Mouse (Mus musculus) heart, embryonic 15.5 days (tissue): ENCODE measurements at regions not wholly inside any gene's neighbourhood (a gene's known extent, or its start where the extent isn't known, plus 50 kb on each side); places are given as distances from the start of the nearest gene placed in this dataset.
A peak's percentile ranks its signal among the peaks of the same experiment; 100 is the strongest.
"Not testable (repeated sequence)": the region's sequence is repeated elsewhere in the genome, so short reads cannot be mapped to it uniquely, and the experiment has no call there.

ENCODE experiments used
- ATAC-seq: fragments of 200-750 bp; cut with Nextera tagmentation; replicated peaks from 2 replicates; pipeline ENCODE4 v1.8.0; 2017; ENCODE audit warnings: low read depth, moderate TSS enrichment; ENCODE audit not compliant: insufficient number of reproducible peaks, insufficient read depth, low FRiP score
- H3K27ac ChIP-seq: fragments of 300-500 bp; sonication (generic); 2 replicates; pipeline ENCODE4 v1.5.1; 2015; ENCODE audit warnings: mild to moderate bottlenecking, inconsistent platforms
- H3K27me3 ChIP-seq: fragments of 300-500 bp; sonication (generic); 2 replicates; pipeline ENCODE4 v1.6.1; 2015; ENCODE audit warnings: inconsistent platforms
- H3K36me3 ChIP-seq: fragments of 300-500 bp; sonication (generic); 2 replicates; pipeline ENCODE4 v1.6.1; 2015; ENCODE audit warnings: mild to moderate bottlenecking, inconsistent platforms
- H3K4me1 ChIP-seq: fragments of 300-500 bp; sonication (generic); replicated peaks from 2 replicates; pipeline ENCODE4 v1.6.1; 2015; ENCODE audit warnings: inconsistent platforms
- H3K4me2 ChIP-seq: fragments of 300-500 bp; sonication (generic); 2 replicates; pipeline ENCODE4 v1.6.1; 2015; ENCODE audit warnings: inconsistent platforms, mild to moderate bottlenecking, moderate library complexity
- H3K4me3 ChIP-seq: fragments of 300-500 bp; sonication (generic); 2 replicates; pipeline ENCODE4 v1.5.1; 2015; ENCODE audit warnings: mild to moderate bottlenecking, inconsistent platforms
- H3K9ac ChIP-seq: fragments of 300-500 bp; sonication (generic); 2 replicates; pipeline ENCODE4 v1.6.1; 2015; ENCODE audit warnings: mild to moderate bottlenecking, inconsistent platforms
- H3K9me3 ChIP-seq: fragments of 300-500 bp; sonication (generic); replicated peaks from 2 replicates; pipeline ENCODE4 v1.6.1; 2016; ENCODE audit warnings: inconsistent platforms
- WGBS: fragments of 180-500 bp; shearing (Covaris S2); methylation state at CpG from one replicate; pipeline ENCODE4 v1.1.7; 2015; ENCODE audit warnings: mixed read lengths; 5-methylcytosine and 5-hydroxymethylcytosine counted together

- H3K4me1 ChIP-seq, H3K27me3 ChIP-seq, H3K36me3 ChIP-seq, ATAC-seq, H3K9ac ChIP-seq, H3K27ac ChIP-seq, H3K9me3 ChIP-seq: not testable (repeated sequence)
- H3K4me2 ChIP-seq: peak overlapping the region; percentile 37; the same call in 1 of the 2 replicates
- peak overlapping the region; percentile 30 for H3K4me3 ChIP-seq
- 62% methylated on average over 14 of the region's 14 CpGs for WGBS
Measured at GRCm38 (mm10) chrX:50572191-50573095, 144.1 kb upstream of the Olfr1324 start.

- no peak for ATAC-seq
- no peak overlapping the region for H3K9ac ChIP-seq
- no peaks in the 10 kb centered on the region for H3K9me3 ChIP-seq
- no peak overlapping the region for H3K4me2 ChIP-seq
- no peaks in the 10 kb centered on the region for H3K4me1 ChIP-seq
- 59% methylated on average over 6 of the region's 6 CpGs for WGBS
- H3K27me3 ChIP-seq: no peaks in the 10 kb centered on the region
- H3K36me3 ChIP-seq: peaks cover 5% of the 10 kb centered on the region; the same call in 1 of the 2 replicates
- H3K4me3 ChIP-seq: no peak overlapping the region
- no peak overlapping the region for H3K27ac ChIP-seq
Measured at GRCm38 (mm10) chrX:50569087-50569486, 140.8 kb upstream of the Olfr1324 start.

DNA sequence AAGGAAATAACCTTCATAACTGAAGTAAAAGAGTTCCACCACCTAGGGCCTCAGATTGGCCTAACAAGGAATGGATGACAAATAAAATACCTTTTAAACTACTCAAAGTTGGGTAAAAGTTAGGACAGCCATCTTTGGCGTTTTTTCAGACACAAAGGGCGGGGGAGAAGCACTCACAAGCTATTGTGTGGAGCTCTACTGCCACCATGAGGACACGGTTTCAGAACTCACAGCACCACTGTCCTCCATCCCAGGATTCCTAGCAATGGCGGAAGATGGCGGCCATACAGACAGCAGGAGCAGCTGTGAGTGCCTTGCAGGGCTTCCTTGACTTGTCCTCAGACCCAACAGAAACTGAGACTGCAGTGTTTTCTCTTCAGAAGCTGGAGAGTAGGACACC lies 138.0 kb upstream of the Olfr1324 start:
- peak overlapping the region; percentile 45; the same call in 1 of the 2 replicates for H3K4me2 ChIP-seq
- H3K4me3 ChIP-seq: peak overlapping the region; percentile 17; the same call in 1 of the 2 replicates
- H3K27ac ChIP-seq: no peak overlapping the region
- H3K36me3 ChIP-seq: peaks cover 5% of the 10 kb centered on the region; the same call in 1 of the 2 replicates
- ATAC-seq: no peak
- no peak overlapping the region for H3K9ac ChIP-seq
- WGBS: 61% methylated on average over 5 of the region's 5 CpGs
- no peaks in the 10 kb centered on the region for H3K27me3 ChIP-seq
- H3K9me3 ChIP-seq: no peaks in the 10 kb centered on the region
- H3K4me1 ChIP-seq: no peaks in the 10 kb centered on the region

GRCm38 (mm10) chrX:50565031-50565430 lies 136.7 kb upstream of the Olfr1324 start:
- not testable (repeated sequence) for H3K36me3 ChIP-seq, ATAC-seq, H3K4me3 ChIP-seq, H3K27ac ChIP-seq, H3K4me2 ChIP-seq, H3K9ac ChIP-seq, H3K9me3 ChIP-seq, H3K4me1 ChIP-seq, H3K27me3 ChIP-seq
- WGBS: 89% methylated on average over 5 of the region's 5 CpGs

- Histone ChIP-seq H3K9ac (no peak overlapping the region), H3K36me3 (0 out of 2 replicates have a peak, but pooled peaks cover 5% of the 10 kb centered on the region), H3K27me3 (no peaks in the 10 kb centered on the region), H3K4me2 (no peak overlapping the region), H3K4me3 (no peak overlapping the region), H3K27ac (no peak overlapping the region), H3K4me1 (no peaks in the 10 kb centered on the region), H3K9me3 (no peaks in the 10 kb centered on the region)
- ATAC-seq: no peak
- 54% methylated on average over 2 of the region's 2 CpGs for WGBS
Measured at GRCm38 (mm10) chrX:50560915-50561314, 132.6 kb upstream of the Olfr1324 start.

DNA sequence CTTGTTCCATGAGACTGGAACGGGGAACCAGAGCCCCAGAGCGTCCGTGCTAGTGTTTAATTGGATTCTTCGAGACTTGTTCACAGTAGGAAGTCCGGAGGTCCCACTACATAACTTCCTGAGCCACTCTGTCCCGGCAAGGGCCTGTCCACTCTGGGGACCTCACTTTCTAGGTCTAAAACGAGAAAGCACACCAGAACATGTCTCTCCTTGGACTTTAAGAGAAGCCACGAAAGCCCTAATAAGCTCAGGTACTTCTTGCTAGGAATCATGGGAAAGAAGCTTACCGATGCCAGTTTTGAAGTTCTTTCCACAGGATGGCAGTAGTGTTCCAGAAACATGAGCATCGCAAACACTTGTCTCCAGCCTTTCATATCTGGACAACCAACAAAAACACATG lies 122.0 kb upstream of the Olfr1324 start:
- Histone ChIP-seq H3K4me3 (peak overlapping the region; percentile 47), H3K36me3 (no peaks in the 10 kb centered on the region), H3K9me3 (no peaks in the 10 kb centered on the region), H3K27ac (no peak overlapping the region), H3K9ac (no peak overlapping the region), H3K27me3 (no peaks in the 10 kb centered on the region), H3K4me1 (no peaks in the 10 kb centered on the region), H3K4me2 (peak overlapping the region; percentile 52)
- WGBS: 52% methylated on average over 10 of the region's 10 CpGs
- ATAC-seq: no peak

GRCm38 (mm10) chrX:50549713-50550112 lies 121.4 kb upstream of the Olfr1324 start:
- no peak for ATAC-seq
- H3K4me1 ChIP-seq: no peaks in the 10 kb centered on the region
- H3K9me3 ChIP-seq: no peaks in the 10 kb centered on the region
- H3K27me3 ChIP-seq: no peaks in the 10 kb centered on the region
- H3K4me3 ChIP-seq: peak overlapping the region; percentile 47
- peak overlapping the region; percentile 52 for H3K4me2 ChIP-seq
- WGBS: 39% methylated on average over 3 of the region's 3 CpGs
- H3K27ac ChIP-seq: no peak overlapping the region
- H3K36me3 ChIP-seq: no peaks in the 10 kb centered on the region
- H3K9ac ChIP-seq: no peak overlapping the region

DNA sequence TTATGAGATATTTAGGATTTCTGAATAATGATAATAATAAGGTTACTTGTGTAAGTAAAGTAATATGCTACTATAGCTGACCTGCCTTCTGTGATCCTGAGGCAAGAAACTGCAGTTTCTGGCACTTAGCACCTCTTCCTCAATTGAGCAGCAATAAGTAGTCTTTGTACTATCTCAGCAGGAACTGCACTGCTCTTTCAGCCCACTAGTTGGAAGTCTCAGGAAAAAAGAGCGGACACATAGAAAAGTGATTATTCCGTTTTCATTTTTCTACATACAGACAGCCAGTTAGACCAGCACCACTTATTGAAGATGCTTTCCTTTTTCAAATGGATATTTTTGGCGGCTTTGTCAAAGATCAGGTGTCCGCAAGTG lies 109.5 kb upstream of the Olfr1324 start:
- not testable (repeated sequence) for H3K9me3 ChIP-seq, H3K27me3 ChIP-seq, H3K4me1 ChIP-seq, H3K9ac ChIP-seq, ATAC-seq, H3K27ac ChIP-seq, H3K36me3 ChIP-seq
- peak overlapping the region; percentile 44 for H3K4me2 ChIP-seq
- WGBS: 45% methylated on average over 4 of the region's 4 CpGs
- H3K4me3 ChIP-seq: peak overlapping the region; percentile 49

- no peak for ATAC-seq
- no peaks in the 10 kb centered on the region for H3K9me3 ChIP-seq
- H3K4me3 ChIP-seq: peak overlapping the region; percentile 49
- H3K36me3 ChIP-seq: no peaks in the 10 kb centered on the region
- no peaks in the 10 kb centered on the region for H3K4me1 ChIP-seq
- no peak overlapping the region for H3K9ac ChIP-seq
- H3K4me2 ChIP-seq: peak overlapping the region; percentile 44
- no peaks in the 10 kb centered on the region for H3K27me3 ChIP-seq
- no peak overlapping the region for H3K27ac ChIP-seq
- 46% methylated on average over 19 of the region's 19 CpGs for WGBS
Measured at GRCm38 (mm10) chrX:50537122-50537784, 109.0 kb upstream of the Olfr1324 start.

DNA sequence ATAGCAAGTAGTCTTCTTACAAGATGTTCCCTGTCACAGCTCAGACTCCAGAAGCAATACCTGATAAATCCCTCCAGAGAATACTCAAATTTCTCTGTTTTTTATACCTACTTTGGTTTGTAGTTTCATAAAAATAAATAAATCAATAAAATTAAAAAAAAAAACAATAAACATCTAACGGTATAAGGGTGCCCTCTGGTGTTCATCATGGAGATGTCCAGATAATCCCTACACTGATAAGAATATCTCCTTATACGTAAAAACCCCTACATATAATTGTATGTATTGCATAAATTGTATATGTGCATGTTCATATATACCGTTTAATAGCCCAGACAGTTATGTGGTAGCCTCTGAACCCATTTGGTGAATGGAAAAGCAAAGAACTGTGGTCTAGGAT lies 75.7 kb upstream of the Olfr1324 start:
- H3K27me3 ChIP-seq: no peaks in the 10 kb centered on the region
- ATAC-seq: no peak
- H3K4me1 ChIP-seq: no peaks in the 10 kb centered on the region
- no peak overlapping the region for H3K4me3 ChIP-seq
- no peaks in the 10 kb centered on the region for H3K36me3 ChIP-seq
- H3K9me3 ChIP-seq: no peaks in the 10 kb centered on the region
- H3K27ac ChIP-seq: no peak overlapping the region
- no peak overlapping the region for H3K4me2 ChIP-seq
- H3K9ac ChIP-seq: no peak overlapping the region
- 17% methylated on average over 3 of the region's 3 CpGs for WGBS

- Histone ChIP-seq H3K4me1 (no peaks in the 10 kb centered on the region), H3K27me3 (no peaks in the 10 kb centered on the region), H3K9me3 (no peaks in the 10 kb centered on the region), H3K9ac (no peak overlapping the region), H3K27ac (no peak overlapping the region), H3K4me3 (no peak overlapping the region), H3K36me3 (no peaks in the 10 kb centered on the region), H3K4me2 (no peak overlapping the region)
- 15% methylated on average over 1 of the region's 1 CpGs for WGBS
- ATAC-seq: no peak
Measured at GRCm38 (mm10) chrX:50501181-50501580, 72.9 kb upstream of the Olfr1324 start.
